Mouse (Mus musculus): Measurements from ENCODE around the gene 1700069L16Rik. TPM values are rescaled to one million over a fixed set of nuclear protein-coding genes. Genes with fewer than 3 reads are reported as not detected.

1700069L16Rik gene
- total RNA-seq, 2 experiments from 2014 or later: not detected

DNA sequence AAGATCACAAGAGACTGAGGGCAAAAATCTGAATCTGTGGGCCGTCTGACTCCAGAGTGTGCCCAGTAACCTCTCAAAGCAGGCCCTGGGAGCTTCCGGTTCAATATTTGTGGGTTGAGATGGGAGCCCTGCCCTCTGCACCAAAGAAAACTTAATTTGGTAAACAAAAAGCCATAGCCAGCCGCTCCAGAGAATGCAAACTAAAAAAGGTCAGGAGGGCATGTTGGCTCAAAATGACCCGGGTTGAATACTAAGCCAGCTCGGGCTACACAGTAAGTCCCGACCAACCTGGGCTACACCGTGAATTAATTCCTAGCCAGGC is 10.4 kb upstream of the 1700069L16Rik start:
- no peak for DNase-seq (ENCODE audit: low spot score in 2 of 2)

DNA sequence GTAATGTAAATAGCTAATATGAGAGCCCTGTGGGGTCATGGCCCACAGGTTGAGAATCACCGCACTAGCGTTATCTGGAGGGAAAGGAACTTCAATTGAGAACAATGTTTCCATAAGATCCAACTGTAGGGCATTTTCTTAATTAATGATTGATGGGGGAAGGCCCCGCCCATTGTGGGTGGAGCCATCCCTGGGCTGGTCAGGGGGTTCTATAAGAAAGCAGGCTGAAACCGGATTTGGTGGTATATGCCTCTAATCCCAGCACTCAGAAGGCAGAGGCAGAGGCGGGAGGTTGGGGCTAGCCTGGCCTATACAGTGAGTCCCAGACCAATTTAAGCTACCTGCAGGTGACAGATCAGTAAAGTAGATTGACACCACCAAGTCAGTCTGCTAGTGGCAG is 9.8 kb upstream of the 1700069L16Rik start:
- DNase-seq (ENCODE audit: low spot score in 2 of 2): no peak

DNA sequence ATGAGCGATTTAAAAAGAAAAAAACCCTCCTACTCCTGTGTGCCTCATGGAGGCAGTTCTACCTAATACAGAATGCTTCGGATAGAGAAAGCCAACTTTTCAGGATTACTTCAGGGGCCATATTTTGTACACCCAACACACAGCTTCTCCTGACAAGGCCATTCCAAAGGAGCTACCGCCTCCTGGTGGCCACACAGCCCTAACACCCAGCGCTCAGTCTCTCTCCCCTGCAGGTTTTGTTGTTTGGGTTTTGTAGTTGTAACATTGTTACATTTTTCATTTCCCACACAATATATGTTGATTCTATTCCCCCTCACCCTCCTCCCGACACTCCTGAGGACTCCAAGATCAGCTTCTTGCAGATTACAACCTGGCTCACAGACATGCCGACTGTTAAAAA is 7.6 kb upstream of the 1700069L16Rik start:
- DNase-seq (ENCODE audit: low spot score in 2 of 2): no peak

- DNase-seq (ENCODE audit: low spot score in 2 of 2): no peak
Observed at GRCm38 (mm10) chr5:113731174-113731573, 6.6 kb upstream of the 1700069L16Rik start.

GRCm38 (mm10) chr5:113730641-113731121 is 6.1 kb upstream of the 1700069L16Rik start:
- DNase-seq (ENCODE audit: low spot score in 2 of 2): no peak

- no peak for DNase-seq (ENCODE audit: low spot score in 2 of 2)
Observed at GRCm38 (mm10) chr5:113728691-113729090, 4.1 kb upstream of the 1700069L16Rik start.

DNA sequence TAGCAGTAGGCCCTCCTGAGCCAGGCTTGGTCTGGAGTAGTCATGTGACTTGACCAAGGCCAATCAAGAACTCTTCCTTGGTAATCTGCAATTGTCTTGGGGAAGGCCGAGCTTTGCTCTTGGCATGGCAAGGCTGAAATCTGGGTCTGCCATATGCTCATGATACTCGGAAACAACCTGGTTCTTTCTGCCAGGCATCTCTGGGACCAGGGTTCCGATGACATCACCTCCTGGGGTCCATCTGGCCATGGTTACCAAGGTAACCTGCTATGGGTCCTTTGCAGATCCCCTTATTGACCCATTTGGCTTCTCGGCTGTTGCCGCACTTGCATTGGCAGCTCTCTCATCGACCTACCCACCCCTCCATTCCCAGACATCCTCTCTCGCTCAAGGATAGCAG is 3.4 kb upstream of the 1700069L16Rik start:
- DNase-seq (ENCODE audit: low spot score in 2 of 2): no peak

- no peak for DNase-seq (ENCODE audit: low spot score in 2 of 2)
Observed at GRCm38 (mm10) chr5:113727238-113727637, 2.7 kb upstream of the 1700069L16Rik start.

DNA sequence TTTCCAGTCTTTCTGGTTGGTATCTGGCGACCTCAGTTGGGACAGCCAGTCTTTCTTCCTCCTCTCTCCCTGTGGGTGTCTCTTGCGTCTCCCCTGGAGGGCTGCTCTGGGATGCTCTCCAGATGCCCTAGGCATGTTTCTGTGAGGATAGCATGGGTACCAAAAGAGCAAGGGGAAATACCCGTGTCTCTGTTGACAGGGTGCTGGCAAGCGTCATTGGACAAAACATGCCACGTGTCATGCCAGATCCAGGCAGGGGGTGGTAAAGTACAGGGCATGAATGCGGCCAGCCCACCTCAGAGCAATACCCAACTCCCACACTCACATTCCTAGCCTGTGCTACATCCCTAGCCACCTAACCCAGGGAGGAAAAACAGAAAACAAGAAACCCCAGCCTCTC is 2.0 kb upstream of the 1700069L16Rik start:
- no peak for DNase-seq (ENCODE audit: low spot score in 2 of 2)

GRCm38 (mm10) chr5:113725417-113725816 is 845 bp upstream of the 1700069L16Rik start:
- no peak for DNase-seq (ENCODE audit: low spot score in 2 of 2)

GRCm38 (mm10) chr5:113723567-113724237 is 870 bp downstream of the 1700069L16Rik start:
- DNase-seq (ENCODE audit: low spot score in 2 of 2): no peak

- DNase-seq (ENCODE audit: low spot score in 2 of 2): no peak
Observed at GRCm38 (mm10) chr5:113722224-113723013, 2.2 kb downstream of the 1700069L16Rik start.

GRCm38 (mm10) chr5:113719221-113719661 is 5.3 kb downstream of the 1700069L16Rik start:
- DNase-seq (ENCODE audit: low spot score in 2 of 2): no peak

DNA sequence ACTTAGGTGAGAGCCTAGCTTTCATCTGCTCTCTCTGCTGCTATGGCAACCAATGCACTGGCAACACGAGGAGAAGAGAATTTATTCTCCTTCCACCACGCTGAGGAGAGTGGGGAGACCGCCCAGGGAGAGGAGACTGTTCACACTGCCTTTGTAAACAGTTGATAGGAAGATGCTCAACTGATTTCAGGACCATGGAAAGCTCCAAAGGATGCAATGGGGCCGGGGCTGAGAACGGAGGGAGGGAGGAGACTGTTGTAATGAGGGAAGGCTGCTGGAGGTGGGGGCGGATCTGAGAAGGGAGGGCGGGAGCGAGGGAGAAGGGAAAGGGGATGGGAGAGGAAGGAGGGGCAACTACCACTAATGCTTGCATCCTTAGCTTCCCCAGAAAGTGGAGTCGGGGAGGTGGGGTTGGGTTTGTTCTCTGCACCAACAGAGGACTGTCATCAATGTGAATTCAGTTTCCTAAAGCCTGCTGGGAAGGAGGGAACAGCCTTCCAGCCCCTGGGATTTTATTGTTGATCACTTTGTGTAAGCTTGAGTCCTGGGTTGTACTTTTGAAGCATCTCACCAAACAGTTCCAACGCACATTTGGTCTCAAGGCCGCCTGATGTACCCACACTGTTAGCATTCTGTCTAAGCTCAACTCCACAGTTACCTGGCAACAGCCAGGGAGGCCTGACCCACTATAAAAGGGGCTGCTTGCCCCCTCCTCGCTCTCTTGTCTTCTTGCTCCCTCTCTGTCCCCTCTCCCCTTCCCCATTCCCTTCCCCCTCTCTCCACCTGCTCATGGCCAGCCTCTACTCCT is 7.8 kb downstream of the 1700069L16Rik start:
- DNase-seq (ENCODE audit: low spot score in 2 of 2): no peak

DNA sequence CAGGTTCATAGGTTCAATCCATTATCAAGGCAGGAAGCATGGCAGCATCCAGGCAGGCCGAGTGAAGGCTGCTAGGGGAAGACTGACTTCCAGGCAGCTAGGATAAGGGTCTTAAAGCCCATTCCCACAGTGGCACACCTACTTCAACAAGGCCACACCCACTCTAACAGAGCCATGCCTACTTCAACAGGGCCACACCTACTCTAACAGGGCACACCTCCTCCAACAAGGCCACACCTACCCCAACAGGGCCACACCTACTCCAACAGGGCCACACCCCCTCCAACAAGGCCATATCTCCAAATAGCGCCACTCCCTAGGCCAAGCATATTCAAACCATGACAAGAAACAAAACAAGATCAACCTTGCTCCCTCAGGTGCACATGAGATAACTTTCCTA is 11.7 kb downstream of the 1700069L16Rik start:
- DNase-seq (ENCODE audit: low spot score in 2 of 2): no peak

DNA sequence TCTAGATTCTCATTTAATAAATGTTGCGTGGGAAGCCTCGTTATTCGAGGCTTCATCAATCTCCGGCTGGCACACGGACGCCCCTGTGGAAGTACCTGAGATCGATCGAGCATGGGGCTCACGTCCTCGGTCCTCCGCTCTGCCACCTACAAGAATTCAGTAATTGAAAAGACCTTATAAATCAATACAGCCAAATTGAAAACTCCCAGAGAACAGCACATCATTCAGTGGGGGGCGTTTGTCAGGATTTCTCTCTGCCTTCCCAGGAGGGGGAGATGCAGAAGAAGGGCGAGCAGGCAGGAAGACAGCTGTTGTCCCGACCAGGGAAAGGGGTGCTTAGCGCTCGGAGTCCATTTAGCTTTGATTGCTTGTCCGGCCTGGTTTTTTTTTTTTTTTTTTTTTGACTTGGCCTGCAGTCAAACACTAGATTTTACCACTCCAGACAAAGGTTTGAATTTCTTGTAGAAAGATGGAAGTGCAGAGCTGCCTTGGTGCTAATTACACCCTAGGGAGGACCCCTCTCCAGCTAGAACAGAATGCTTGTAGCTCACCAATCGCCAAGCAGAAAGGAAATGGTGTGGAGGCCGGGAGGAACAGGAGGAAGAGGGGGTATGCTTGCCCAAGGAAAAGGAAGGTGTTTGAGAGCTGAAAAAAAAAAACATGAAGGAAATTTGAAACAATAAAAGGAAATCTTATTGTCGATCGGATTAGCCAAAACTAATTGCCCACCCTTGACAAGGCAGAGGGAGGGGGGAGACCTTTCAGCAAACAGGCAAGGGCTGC is 20.6 kb downstream of the 1700069L16Rik start:
- no peak for DNase-seq (ENCODE audit: low spot score in 2 of 2)

- no peak for DNase-seq (ENCODE audit: low spot score in 2 of 2)
Observed at GRCm38 (mm10) chr5:113700388-113701023, 24.1 kb downstream of the 1700069L16Rik start.

DNA sequence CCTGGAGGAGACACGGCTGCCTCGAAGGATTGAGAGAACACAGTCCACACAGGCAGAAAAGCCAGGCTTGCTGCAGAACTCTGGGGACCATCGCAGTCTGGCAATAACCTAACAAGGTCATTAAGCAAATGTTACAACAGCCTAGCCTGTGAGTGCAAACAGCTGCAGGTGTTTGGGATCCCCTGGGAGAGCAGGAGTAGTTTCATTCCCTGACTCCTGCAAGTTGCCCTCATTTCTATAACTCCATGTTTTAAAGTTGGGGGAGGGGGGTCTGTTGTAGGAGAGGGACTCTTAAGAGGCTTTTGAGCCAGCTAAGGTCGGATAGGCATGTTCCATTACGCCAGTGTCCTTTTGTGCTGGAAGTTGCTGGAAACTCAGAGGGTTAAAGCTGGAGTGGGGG is 30.2 kb downstream of the 1700069L16Rik start:
- no peak for DNase-seq (ENCODE audit: low spot score in 2 of 2)

DNA sequence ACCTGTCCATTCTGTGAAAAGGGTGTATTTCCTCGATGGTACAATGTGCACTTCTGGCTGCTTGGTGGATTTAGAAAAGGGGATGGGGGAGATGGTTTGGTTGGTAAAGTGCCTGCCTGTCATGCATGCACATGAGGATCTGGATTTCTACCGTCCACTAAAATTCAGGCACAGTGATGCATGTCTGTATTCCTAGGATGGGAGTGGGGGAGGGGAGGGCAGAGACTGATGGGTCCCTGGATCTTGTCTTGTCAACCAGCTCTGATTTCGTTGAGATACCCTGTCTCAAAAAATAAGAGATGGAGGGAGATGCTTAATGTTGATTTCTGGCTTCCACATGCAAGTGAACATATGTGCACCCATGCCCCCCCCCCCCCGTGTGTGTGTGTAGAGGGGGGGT is 30.6 kb downstream of the 1700069L16Rik start:
- DNase-seq (ENCODE audit: low spot score in 2 of 2): no peak

GRCm38 (mm10) chr5:113693196-113693755 is 31.3 kb downstream of the 1700069L16Rik start:
- no peak for DNase-seq (ENCODE audit: low spot score in 2 of 2)

Measured in adrenal gland, postnatal 4 days (tissue).